Mouse (Mus musculus) small intestine, adult 2 months (tissue): ENCODE data around the gene Neil1.

Source experiments
- CTCF ChIP-seq: fragments of 200-500 bp; IDR thresholded peaks from 2 replicates; pipeline ENCODE4 v1.5.1; 2012; ENCODE audit warnings: low read depth, mild to moderate bottlenecking, control low read depth, inconsistent platforms, low read length, moderate library complexity, mixed read lengths; ENCODE audit not compliant: insufficient replicate concordance, insufficient read length; ENCODE audit errors: extremely low read depth
- POLR2A ChIP-seq: fragments of 200-500 bp; IDR thresholded peaks from 2 replicates; pipeline ENCODE4 v1.6.1; 2012; ENCODE audit warnings: low read depth, mild to moderate bottlenecking, control low read depth, inconsistent platforms, low read length, moderate library complexity

DNA sequence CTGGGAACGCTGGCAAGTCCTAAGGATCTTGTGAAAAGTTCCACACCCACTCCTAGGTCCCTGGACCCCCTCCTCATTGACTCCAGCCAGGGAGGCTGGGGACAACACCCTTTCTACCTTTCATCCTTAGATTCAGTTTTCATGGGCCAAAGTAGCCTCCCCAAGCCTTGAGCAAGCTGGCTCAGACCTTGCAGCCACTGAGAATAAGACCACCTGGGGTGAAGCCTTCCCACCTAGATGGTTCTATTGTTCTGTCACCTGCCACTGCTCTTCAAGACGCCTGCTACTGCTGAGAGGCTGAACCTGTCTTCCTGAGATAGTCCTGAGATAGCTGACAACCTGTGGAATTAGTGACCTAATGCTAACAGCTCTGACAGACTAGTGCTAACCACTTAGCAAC lies 15.0 kb upstream of the Neil1 start:
- TF ChIP-seq POLR2A, result no peak
- TF ChIP-seq CTCF, result no peak
